Mouse (Mus musculus): ENCODE results near the gene Exosc5.

Gene Exosc5

GRCm38 (mm10) chr7:25637099-25637498, 21.9 kb upstream of the Exosc5 start:
- no peak for DNase-seq

DNA sequence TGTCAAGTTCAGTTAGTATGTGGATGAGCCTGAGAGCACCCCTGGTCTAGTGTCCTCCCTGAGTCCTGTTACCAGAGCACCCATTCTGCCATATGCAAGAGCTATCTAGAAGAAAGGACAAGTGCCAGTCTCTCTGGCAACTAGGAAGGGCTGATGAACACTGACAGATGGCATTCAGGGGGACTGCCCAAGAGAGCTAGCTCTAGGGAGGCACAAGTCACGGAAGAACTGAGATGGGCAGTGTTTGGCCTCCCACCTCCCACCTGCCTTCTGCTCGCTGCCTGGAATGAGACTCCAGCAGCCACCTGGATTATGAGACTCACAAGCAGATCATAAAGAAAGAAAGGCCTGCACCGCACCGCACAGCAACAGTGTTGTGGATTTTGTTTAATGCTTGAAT, 19.2 kb upstream of the Exosc5 start:
- no peak for DNase-seq

DNA sequence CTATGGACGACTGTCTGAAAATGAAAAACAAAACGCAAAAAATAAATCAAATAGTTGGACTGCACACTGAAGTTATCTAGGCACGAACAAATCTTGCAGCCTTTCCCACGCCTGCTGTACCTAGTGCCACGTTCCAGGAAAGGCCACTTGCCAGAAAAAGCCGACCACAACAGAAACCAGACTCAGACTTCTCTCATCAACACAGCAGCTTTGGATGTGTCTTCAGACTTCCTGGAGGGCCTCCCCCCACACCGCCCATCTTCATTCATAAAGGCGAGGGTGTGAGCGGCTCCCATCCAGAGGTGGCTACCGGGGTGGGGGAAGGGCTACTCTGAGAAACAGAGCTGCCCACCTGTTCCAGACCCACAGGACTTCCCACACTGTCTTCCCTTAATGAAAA, 14.8 kb upstream of the Exosc5 start:
- DNase-seq = peak in 1 of 2 experiments; percentile 36

DNA sequence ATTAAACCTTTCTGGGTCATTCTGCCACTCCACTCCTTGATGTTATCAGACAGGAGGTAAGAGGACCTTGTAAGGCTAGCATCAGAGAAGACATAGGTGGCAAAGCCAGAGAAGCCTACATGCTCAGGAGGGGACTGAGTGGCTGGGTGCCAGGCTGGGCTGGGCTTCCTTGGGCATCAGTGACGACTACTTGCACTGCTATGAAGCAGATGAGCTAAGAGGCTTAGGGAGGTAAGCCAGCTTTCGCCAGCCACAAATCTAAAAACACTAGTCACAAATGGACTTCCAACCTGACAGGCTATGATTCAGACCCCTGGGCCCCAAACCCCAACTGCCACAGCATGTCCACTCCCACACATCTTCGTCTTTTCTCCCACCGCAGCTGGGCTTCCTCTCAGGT, 14.3 kb upstream of the Exosc5 start:
- DNase-seq = no peak

GRCm38 (mm10) chr7:25645074-25645473, 13.9 kb upstream of the Exosc5 start:
- no peak for DNase-seq

- peak; percentile 67 to 70 for DNase-seq
These were observed 11.3 kb upstream of the Exosc5 start for GRCm38 (mm10) chr7:25647574-25648123.

- DNase-seq = no peak
These were observed 9.1 kb upstream of the Exosc5 start for GRCm38 (mm10) chr7:25649839-25650238.

DNA sequence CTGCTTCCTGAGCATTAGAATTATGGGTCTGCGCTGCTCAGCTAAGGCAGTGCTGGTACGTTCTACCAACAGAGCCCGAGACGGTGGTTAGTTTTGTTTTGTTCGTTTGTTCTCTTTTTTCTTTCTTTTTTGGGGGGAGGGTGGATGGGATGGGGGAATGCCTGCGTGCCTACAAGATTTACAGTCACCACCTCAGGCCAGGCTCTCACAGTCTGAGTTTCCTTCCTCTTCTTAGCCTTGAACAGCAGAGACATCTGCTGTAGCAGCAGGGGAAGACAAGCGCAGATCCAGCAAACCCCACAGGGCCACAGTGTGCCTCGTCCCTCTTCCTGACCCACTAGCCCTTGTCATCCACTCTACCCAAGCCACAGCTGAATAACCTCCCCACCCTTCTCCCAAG, 7.7 kb upstream of the Exosc5 start:
- peak; percentile 71 to 76 for DNase-seq

- DNase-seq = peak; percentile 53 to 64
These were observed 6.7 kb upstream of the Exosc5 start for GRCm38 (mm10) chr7:25652244-25652759.

DNA sequence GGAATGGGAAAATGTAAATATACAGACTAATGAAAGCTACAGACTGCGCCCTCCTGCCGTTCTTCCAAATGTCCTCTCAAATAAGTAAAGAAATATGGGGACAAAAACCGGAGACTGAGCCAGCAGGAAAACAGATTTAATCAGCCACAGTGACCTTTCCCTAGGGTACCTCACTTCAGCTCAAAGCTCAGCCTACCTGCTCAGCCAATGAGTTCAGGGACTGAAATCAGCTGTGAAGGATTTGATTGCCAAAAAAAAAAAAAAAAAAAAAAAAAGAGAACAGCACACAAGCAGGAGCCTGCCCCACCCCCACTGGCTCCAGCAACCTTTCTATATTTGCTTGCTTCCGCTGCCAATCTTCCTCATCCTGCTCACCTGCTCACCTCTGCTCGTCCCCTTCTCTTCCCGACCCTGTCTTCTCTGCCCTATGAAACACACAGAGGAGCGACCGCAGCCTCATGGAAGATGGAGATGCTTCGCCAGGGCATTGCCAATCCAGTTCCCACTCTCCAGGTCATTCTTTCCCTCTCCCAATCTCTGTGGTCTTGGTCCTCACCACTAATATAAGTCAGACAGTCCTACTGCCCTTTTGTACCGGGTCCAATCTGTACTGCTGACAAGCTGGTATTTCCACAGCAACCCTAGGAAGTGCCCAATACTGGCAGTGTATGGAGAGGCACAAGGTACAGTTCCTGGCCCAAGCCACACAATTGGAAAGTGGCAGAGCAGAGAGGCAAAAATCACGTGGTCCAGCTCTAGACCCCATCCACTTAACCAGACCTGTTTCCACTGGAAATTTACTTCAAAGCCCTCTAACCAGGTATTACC, 3.1 kb upstream of the Exosc5 start:
- no peak for DNase-seq

- no peak for DNase-seq
These were observed 1.2 kb upstream of the Exosc5 start for GRCm38 (mm10) chr7:25657785-25658184.

- DNase-seq = no peak
These were observed 7.4 kb downstream of the Exosc5 start for GRCm38 (mm10) chr7:25666381-25666780.

DNA sequence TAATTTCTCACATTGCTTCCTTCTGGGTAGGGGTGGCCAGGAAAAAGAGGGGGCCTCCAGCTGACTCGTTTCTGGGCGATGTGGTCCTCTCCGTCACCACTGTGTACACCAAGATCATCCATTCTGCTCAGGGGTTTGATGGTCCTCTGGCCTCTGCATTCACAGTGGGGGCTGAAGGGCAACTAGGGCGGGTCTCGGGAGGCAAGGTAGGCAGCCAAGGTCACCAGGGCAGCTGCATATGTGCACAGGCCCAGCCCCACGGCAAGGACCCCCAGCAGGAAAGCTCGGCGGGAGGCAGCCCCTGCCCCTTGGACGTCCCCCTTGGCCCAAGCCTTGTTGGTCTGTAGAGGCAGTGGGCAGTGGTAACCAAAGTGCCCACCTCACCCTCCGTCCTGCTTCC, 10.2 kb downstream of the Exosc5 start:
- DNase-seq = no peak

DNA sequence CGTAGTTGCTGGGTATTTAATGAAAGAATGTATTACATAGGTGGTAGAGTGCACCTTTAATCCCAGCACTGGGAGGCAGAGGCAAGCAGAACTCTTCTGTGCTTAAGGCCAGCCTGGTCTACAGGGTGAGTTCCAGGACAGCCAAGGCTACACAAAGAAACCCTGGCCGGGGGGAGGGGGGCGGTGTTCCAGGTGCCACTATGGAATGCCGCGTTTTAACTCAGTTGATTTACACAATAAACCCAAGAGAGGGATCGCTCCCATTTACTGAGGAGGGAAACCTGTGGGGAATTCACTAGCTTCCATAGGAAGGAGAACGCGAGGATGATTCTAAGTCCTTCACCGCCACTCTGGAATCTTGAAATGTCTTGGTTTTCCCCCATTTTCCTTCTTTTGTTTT, 10.7 kb downstream of the Exosc5 start:
- no peak for DNase-seq

DNA sequence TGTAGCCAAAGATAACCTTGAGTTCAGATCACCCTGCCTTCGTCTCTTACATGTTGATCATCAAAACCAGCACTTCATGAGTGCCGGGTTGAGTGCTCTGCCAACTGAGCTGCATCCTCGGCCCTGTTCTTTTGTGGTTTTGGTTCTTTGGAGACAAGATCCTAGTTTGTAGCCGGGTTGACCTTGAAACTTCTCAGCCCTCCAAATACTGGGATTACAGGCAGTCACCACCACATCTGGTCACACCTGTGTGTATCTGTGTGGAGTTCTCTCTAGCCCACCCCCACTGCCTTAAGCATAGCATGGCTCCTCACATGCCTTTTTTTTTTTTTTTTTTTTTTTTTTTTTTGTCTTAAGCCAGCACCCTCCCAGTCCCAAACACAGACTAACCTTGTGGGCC, 11.1 kb downstream of the Exosc5 start:
- DNase-seq = no peak

GRCm38 (mm10) chr7:25671686-25672085, 12.7 kb downstream of the Exosc5 start:
- no peak for DNase-seq

- no peak for DNase-seq
These were observed 13.5 kb downstream of the Exosc5 start for GRCm38 (mm10) chr7:25672442-25672841.

GRCm38 (mm10) chr7:25674297-25674696, 15.3 kb downstream of the Exosc5 start:
- no peak for DNase-seq

DNA sequence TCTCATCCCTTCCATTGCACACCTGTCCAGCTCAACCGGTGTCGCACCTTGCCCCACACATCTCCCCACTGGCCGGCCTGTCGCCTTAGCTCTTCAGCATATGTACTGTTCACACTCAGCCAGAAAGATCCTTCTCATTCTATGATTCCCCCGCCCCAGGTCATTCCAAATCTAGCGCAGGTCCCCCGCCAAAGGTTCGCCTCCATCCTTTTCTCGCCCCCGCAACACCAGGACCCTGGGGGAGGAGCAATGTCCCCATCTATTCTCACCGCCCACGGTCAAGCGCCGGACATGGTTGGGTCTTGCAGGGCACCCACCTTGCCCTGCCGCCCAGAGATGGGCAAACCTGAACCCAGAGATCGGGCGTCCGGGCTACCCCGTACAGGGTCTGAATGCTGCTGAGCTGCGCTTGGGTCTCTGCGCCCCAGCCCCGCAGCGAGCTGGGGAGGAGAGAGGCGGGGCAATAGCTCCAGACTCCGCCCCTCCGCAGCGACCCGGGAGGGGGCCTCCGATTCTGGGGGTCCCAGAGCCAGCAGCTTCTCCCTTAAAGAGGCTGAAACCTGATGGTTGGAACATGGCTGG, 15.8 kb downstream of the Exosc5 start, which contains the start of gene Tmem91:
Gene Tmem91 (minus strand): TSS at position 448 of the 582 bp plus-strand sequence.
- DNase-seq = peak; percentile 14 to 25

GRCm38 (mm10) chr7:25675405-25675804, 16.4 kb downstream of the Exosc5 start:
- no peak for DNase-seq

DNA sequence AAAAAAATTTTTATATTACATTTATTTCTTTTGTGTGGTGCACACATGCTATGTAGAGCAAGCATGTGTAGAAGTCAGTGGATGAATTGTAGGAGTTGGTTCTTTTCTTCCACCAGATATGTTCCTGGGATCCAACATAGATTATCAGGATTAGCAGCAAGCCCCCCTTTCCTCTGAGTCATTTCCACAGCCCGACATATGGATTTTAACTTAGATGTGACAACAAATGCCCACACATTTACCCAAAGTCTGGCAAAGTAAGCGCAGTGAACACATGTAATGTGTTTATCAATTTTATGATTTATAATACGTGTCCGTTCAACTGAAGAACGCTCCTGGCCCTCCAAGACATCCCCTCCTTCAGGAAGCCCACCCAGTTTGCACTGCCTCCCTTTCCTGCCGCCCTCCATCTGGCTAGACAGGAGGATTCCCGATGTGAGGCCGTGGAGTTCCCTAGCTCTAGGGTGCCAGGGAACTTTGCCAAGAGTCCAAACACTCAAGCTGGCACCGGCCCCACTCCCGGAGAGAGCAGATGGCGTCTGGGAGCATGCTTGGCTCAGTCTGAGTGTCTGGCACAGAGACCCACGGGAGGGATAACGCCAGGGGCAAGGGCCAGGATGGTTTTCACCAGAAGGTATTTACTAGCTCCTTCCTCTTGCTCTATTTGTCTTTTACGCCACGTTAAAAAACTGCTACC, 17.3 kb downstream of the Exosc5 start:
- no peak for DNase-seq

DNA sequence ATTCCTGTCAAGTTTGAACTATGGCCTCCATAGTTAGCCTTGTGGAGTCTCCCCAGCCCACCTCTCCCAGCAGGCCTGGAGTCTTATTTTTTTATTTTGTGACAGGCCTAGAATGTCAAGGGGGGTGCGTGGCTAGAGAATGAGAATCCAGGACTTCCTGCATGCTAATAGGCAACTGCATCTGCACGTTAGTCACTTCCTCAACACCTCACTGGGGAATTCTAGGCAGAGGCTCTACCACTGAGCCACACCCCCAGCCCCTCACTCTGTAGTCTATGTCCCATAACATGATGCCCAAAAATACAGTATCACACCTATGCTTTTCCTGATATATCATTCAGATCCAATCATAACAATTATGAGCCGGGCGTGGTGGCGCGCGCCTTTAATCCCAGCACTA, 18.0 kb downstream of the Exosc5 start:
- DNase-seq = no peak

- no peak for DNase-seq
These were observed 21.0 kb downstream of the Exosc5 start for GRCm38 (mm10) chr7:25679971-25680370.
